Mouse (Mus musculus): ENCODE data around the gene Ust.

Ust gene

GRCm38 (mm10) chr10:8428787-8429778 lies 89.5 kb downstream of the Ust start:
- no peak for DNase-seq (ENCODE audit: low spot score in 2 of 2)

- DNase-seq (ENCODE audit: low spot score in 2 of 2): no peak
Observed at GRCm38 (mm10) chr10:8427671-8428364, 90.8 kb downstream of the Ust start.

GRCm38 (mm10) chr10:8419496-8420009 lies 99.1 kb downstream of the Ust start:
- DNase-seq (ENCODE audit: low spot score in 2 of 2): no peak

- peak in 1 of 2 experiments; percentile 9 for DNase-seq (ENCODE audit: low spot score in 2 of 2)
Observed at GRCm38 (mm10) chr10:8415474-8415873, 103.2 kb downstream of the Ust start.

GRCm38 (mm10) chr10:8415036-8415435 lies 103.6 kb downstream of the Ust start:
- peak; percentile 13 to 46 for DNase-seq (ENCODE audit: low spot score in 2 of 2)

GRCm38 (mm10) chr10:8405141-8405540 lies 113.5 kb downstream of the Ust start:
- no peak for DNase-seq (ENCODE audit: low spot score in 2 of 2)

GRCm38 (mm10) chr10:8392226-8392625 lies 126.4 kb downstream of the Ust start:
- no peak for DNase-seq (ENCODE audit: low spot score in 2 of 2)

GRCm38 (mm10) chr10:8391264-8391748 lies 127.3 kb downstream of the Ust start:
- no peak for DNase-seq (ENCODE audit: low spot score in 2 of 2)

GRCm38 (mm10) chr10:8388239-8388638 lies 130.4 kb downstream of the Ust start:
- no peak for DNase-seq (ENCODE audit: low spot score in 2 of 2)

GRCm38 (mm10) chr10:8369894-8370500 lies 148.6 kb downstream of the Ust start:
- DNase-seq (ENCODE audit: low spot score in 2 of 2): peak; percentile 53 to 66

GRCm38 (mm10) chr10:8365816-8366215 lies 152.8 kb downstream of the Ust start:
- DNase-seq (ENCODE audit: low spot score in 2 of 2): no peak

GRCm38 (mm10) chr10:8364182-8364581 lies 154.4 kb downstream of the Ust start:
- no peak for DNase-seq (ENCODE audit: low spot score in 2 of 2)

GRCm38 (mm10) chr10:8363281-8363680 lies 155.3 kb downstream of the Ust start:
- no peak for DNase-seq (ENCODE audit: low spot score in 2 of 2)

- DNase-seq (ENCODE audit: low spot score in 2 of 2): no peak
Observed at GRCm38 (mm10) chr10:8358286-8359045, 160.2 kb downstream of the Ust start.

- no peak for DNase-seq (ENCODE audit: low spot score in 2 of 2)
Observed at GRCm38 (mm10) chr10:8353534-8353933, 165.1 kb downstream of the Ust start.

GRCm38 (mm10) chr10:8350626-8351025 lies 168.0 kb downstream of the Ust start:
- no peak for DNase-seq (ENCODE audit: low spot score in 2 of 2)

GRCm38 (mm10) chr10:8347497-8347896 lies 171.1 kb downstream of the Ust start:
- no peak for DNase-seq (ENCODE audit: low spot score in 2 of 2)

- DNase-seq (ENCODE audit: low spot score in 2 of 2): no peak
Observed at GRCm38 (mm10) chr10:8342556-8342955, 176.1 kb downstream of the Ust start.

GRCm38 (mm10) chr10:8339645-8340428 lies 178.8 kb downstream of the Ust start:
- no peak for DNase-seq (ENCODE audit: low spot score in 2 of 2)

GRCm38 (mm10) chr10:8336601-8337000 lies 182.0 kb downstream of the Ust start:
- DNase-seq (ENCODE audit: low spot score in 2 of 2): no peak
